In the genomic region with DNA sequence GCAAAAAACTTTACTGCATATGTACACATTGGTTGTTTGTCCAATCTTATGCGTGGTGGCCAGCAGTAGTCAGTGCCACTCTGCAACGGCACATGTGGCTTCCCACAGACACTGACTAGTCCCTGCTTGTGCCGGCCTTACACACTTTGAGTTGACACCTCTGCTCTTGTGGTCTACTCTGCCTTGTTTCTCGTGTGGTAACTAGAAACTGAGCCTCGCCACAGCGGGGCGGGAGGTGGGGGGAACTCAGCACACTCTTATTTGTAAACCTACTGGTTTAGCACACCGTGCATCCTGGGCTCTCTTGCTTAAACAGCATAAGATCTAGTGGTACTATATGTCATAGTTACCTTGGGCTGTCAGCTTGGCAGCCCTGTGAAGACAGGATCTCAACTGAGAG, we compare ENCODE assay signal across 20 mouse cellular contexts.
DNase-seq lines count a peak whose midpoint lies in the region; ATAC-seq and TF ChIP-seq lines count a peak whose summit lies in the region.
"Had no signal": no experiment of that assay in that cellular context is flagged by ENCODE, and none has a peak within 500 bp of the region (broad histone marks: within the 10 kb centered on the region; RNA-seq: fewer than 3 reads in every experiment).

No protein-coding gene starts in this region.

- no peak overlapping the region for H3K4me2 ChIP-seq in forebrain, embryonic 15.5 days (replicated peaks)
- no peak overlapping the region for H3K4me2 ChIP-seq in hindbrain, embryonic 13.5 days
- H3K4me2 ChIP-seq: embryonic facial prominence, embryonic 12.5 days; forebrain, embryonic 13.5 days had no signal

- no peak for TF ChIP-seq CTCF in cerebellum, adult 2 months (IDR thresholded peaks at IDR 0.05; ENCODE audit: borderline replicate concordance, insufficient read depth, low read depth, low read length)

- WGBS in forebrain, embryonic 15.5 days = 91% methylated on average over 8 of the region's 8 CpGs
- WGBS in hindbrain, embryonic 13.5 days = 93% methylated on average over 8 of the region's 8 CpGs
- 95% methylated on average over 8 of the region's 8 CpGs for WGBS in cerebellum, adult 2 months

- H3K27me3 ChIP-seq in forebrain, embryonic 15.5 days = no peaks in the 10 kb centered on the region
- no peaks in the 10 kb centered on the region for H3K27me3 ChIP-seq in hindbrain, embryonic 13.5 days
- H3K27me3 ChIP-seq in cerebellum, adult 2 months (ENCODE audit: control insufficient read depth, insufficient read depth, low read length) = no peaks in the 10 kb centered on the region; the same call in 1 of the 2 replicates
- H3K27me3 ChIP-seq: embryonic facial prominence, embryonic 12.5 days; forebrain, embryonic 13.5 days had no signal

- no peak overlapping the region for H3K4me3 ChIP-seq in forebrain, embryonic 15.5 days
- no peak overlapping the region for H3K4me3 ChIP-seq in hindbrain, embryonic 13.5 days
- H3K4me3 ChIP-seq in cerebellum, adult 2 months (replicated peaks; ENCODE audit: insufficient read depth, low read depth, low read length) = no peak overlapping the region
- H3K4me3 ChIP-seq: embryonic facial prominence, embryonic 10.5 days; embryonic facial prominence, embryonic 12.5 days; forebrain, embryonic 13.5 days had no signal

- H3K36me3 ChIP-seq in forebrain, embryonic 15.5 days = no peaks in the 10 kb centered on the region
- H3K36me3 ChIP-seq in hindbrain, embryonic 13.5 days = no peaks in the 10 kb centered on the region
- H3K36me3 ChIP-seq: embryonic facial prominence, embryonic 10.5 days; embryonic facial prominence, embryonic 12.5 days had no signal

- peak; percentile 4 to 5 for DNase-seq in CD8-positive naive resting alpha-beta T cell, adult 2 months (ENCODE audit: low read depth in 2 of 2, low spot score in 2 of 2)
- DNase-seq in induced T-regulatory cell, adult 2 months (ENCODE audit: low read depth) = peak; percentile 22
- no peak for DNase-seq in cerebellum, postnatal 14 days
- no peak for DNase-seq in cerebellum, adult 2 months
- DNase-seq: adrenal gland, adult 8-10 months; adrenal gland, postnatal 14 days; adrenal gland, postnatal 36 days; cerebellum, adult 11-12 months; cerebellum, adult 8-10 months; cerebellum, adult 9-11 months; cerebellum, postnatal 25 days; forebrain, postnatal 0 days had no signal

- H3K9me3 ChIP-seq in forebrain, embryonic 15.5 days = no peaks in the 10 kb centered on the region
- H3K9me3 ChIP-seq in hindbrain, embryonic 13.5 days = no peaks in the 10 kb centered on the region
- H3K9me3 ChIP-seq: embryonic facial prominence, embryonic 10.5 days; embryonic facial prominence, embryonic 12.5 days; forebrain, embryonic 13.5 days had no signal

- TF ChIP-seq POLR2A in cerebellum, adult 2 months (IDR thresholded peaks at IDR 0.05; ENCODE audit: borderline replicate concordance, insufficient read depth, low read length) = no peak

- H3K27ac ChIP-seq in forebrain, embryonic 15.5 days (replicated peaks) = no peak overlapping the region
- H3K27ac ChIP-seq in hindbrain, embryonic 13.5 days = no peak overlapping the region
- H3K27ac ChIP-seq in cerebellum, adult 2 months (ENCODE audit: insufficient read depth, low read length) = no peak overlapping the region
- H3K27ac ChIP-seq: embryonic facial prominence, embryonic 10.5 days; embryonic facial prominence, embryonic 12.5 days; forebrain, embryonic 13.5 days had no signal

- H3K4me1 ChIP-seq in forebrain, embryonic 15.5 days = no peaks in the 10 kb centered on the region
- H3K4me1 ChIP-seq in hindbrain, embryonic 13.5 days (replicated peaks) = no peaks in the 10 kb centered on the region
- no peaks in the 10 kb centered on the region for H3K4me1 ChIP-seq in cerebellum, adult 2 months (ENCODE audit: control insufficient read depth, insufficient read depth, low read length)
- H3K4me1 ChIP-seq: embryonic facial prominence, embryonic 10.5 days; embryonic facial prominence, embryonic 12.5 days; forebrain, embryonic 13.5 days had no signal

- ATAC-seq in monocyte, adult 5-6 weeks (replicated peaks; ENCODE audit: insufficient number of reproducible peaks, low FRiP score, low TSS enrichment, poor library complexity, severe bottlenecking) = peak; percentile 59
- no peak for ATAC-seq in forebrain, embryonic 15.5 days (replicated peaks)
- ATAC-seq in hindbrain, embryonic 13.5 days (ENCODE audit: low FRiP score) = no peak
- ATAC-seq: activated CD4-positive, CD25-positive, alpha-beta regulatory T cell, adult 4 months; CD4-positive, CD25-positive, alpha-beta regulatory T cell, adult 4 months; forebrain, embryonic 13.5 days; forebrain, postnatal 0 days had no signal

- no peak overlapping the region for H3K9ac ChIP-seq in forebrain, embryonic 15.5 days (replicated peaks)
- no peak overlapping the region for H3K9ac ChIP-seq in hindbrain, embryonic 13.5 days
- H3K9ac ChIP-seq: embryonic facial prominence, embryonic 12.5 days; forebrain, embryonic 13.5 days; forebrain, postnatal 0 days had no signal

Comparison
In these comparisons a context has a peak if more than half of its experiments do, and no peak if none do; other contexts are left out.
1. DNase-seq: peak in CD8-positive naive resting alpha-beta T cell, adult 2 months (2 of 2) and induced T-regulatory cell, adult 2 months (single experiment); none in cerebellum, postnatal 14 days (0 of 2) and cerebellum, adult 2 months (0 of 2).